Mouse (Mus musculus): ENCODE data around the gene Wdpcp.
"Not testable (repeated sequence)": the region's sequence is repeated elsewhere in the genome, so short reads cannot be mapped to it uniquely, and the experiment has no call there.

Wdpcp gene

DNA sequence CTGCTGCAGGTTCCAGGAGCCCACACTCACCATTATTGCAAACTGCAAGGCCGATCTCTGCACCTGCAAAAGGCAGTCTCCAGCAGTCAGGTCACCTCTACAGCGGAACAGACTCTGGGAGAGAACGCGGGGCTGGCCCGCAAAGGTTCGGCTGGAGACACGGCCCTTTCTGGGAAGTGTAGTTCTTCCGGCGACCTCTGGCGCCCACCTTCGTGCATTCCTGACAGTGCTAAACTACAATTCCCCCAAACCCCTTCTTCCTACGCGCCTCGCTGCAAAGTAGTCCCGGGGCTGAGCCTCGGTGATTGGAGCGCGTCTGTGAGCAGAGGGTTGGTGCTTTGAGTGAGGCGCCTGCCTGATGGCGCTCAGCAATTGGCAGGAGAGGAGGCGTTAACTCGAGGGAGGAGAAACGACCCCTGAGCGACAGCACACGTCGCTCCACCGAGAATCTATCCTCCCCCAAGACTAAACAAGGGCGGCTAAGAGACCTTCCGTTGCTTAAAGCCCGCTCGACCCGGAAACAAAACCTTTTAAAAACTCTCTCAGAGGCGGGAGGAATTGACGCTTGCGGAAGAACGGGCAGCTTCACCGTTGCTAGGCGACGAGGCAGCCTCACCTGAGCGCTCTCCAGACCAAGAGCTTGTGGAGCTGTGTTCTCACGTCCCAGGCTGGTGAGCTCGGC, at the start of gene Wdpcp, which contains the start of gene Mdh1:
TSS of gene Wdpcp (plus strand) at position 536 of the 682 bp plus-strand sequence.
TSS of gene Mdh1 (minus strand) at position 668 of the 682 bp plus-strand sequence.
- peak; percentile 98 for DNase-seq (ENCODE audit: low read depth, low spot score)

DNA sequence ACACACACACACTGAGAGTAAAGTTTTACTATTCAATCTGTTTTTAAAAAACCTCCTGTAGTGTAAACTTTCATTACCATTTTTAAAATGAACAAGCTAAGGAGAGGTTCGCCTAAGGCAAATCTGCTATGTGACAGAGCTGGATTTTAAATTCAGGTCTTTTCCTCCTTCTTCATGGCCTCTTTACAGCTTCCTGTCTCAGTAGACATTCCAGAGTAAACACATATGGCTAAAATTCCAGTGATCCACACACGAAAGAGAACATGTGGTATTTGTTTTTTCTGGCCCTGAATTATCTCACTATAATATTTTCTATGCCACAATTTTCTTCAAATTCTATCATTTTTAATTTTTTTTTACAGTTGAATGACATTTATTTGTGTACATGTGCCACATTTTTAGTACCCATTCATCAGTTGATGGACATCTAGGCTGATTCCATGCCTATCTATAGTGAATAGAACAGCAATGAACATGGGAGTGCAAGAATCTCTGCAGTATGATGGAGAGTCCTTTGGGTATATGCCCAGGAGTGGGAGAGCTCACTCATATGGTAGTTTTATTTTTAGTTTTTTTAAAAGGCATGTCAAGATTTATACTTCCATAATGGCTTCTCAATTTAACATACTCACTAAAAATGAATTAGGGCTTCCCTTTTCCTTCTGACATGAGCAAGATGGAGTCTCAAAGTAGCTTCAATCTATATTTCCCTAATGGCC, 43.2 kb upstream of the Wdpcp start:
- no peak for DNase-seq (ENCODE audit: low read depth, low spot score)

- not testable (repeated sequence) for DNase-seq (ENCODE audit: low read depth, low spot score)
Observed at GRCm38 (mm10) chr11:21530856-21531255, 41.2 kb upstream of the Wdpcp start.

GRCm38 (mm10) chr11:21540072-21540471, 32.0 kb upstream of the Wdpcp start:
- DNase-seq (ENCODE audit: low read depth, low spot score) = no peak

GRCm38 (mm10) chr11:21540622-21541021, 31.4 kb upstream of the Wdpcp start:
- no peak for DNase-seq (ENCODE audit: low read depth, low spot score)

- no peak for DNase-seq (ENCODE audit: low read depth, low spot score)
Observed at GRCm38 (mm10) chr11:21542731-21543130, 29.3 kb upstream of the Wdpcp start.

GRCm38 (mm10) chr11:21545021-21545420, 27.0 kb upstream of the Wdpcp start:
- peak; percentile 3 for DNase-seq (ENCODE audit: low read depth, low spot score)

DNA sequence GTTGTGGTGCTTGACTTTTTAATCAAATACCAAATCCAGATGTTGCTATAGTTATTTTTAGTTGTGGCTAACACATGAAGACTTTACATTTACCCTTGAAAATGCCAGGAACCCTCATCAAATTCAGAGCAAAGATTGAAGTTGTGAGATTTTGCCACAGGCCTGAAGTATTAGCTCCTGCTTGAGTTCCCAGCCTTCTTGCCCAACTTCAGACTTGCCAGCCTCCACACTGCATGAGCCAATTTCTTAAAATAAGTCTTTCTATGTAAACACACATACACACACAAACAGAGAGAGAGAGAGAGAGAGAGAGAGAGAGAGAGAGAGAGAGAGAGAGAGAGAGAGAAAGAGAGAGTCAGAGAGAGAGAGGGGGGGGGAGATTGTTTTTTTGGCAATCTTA, 26.1 kb upstream of the Wdpcp start:
- no peak for DNase-seq (ENCODE audit: low read depth, low spot score)

GRCm38 (mm10) chr11:21546671-21547070, 25.4 kb upstream of the Wdpcp start:
- no peak for DNase-seq (ENCODE audit: low read depth, low spot score)

GRCm38 (mm10) chr11:21547518-21547917, 24.5 kb upstream of the Wdpcp start:
- no peak for DNase-seq (ENCODE audit: low read depth, low spot score)

DNA sequence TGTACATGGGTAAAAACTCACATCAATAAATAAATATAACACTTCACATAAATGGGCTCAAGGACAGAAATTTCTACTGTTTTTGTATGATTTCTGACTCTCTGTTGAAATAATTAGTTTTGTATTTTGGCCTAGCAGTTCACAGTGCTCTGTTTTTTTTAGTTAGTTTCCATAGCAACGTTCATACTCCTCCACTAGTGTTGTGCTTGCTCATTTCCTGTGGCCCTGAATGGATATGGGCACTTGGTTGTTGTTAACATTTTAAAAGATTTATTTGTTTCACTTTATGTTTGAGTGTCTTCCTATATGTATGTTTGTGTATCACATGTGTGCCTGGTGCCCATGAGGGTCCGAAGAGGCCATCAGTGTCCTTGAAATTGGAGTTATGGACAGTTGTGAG, 23.0 kb upstream of the Wdpcp start:
- DNase-seq (ENCODE audit: low read depth, low spot score) = no peak

GRCm38 (mm10) chr11:21549754-21550153, 22.3 kb upstream of the Wdpcp start:
- DNase-seq (ENCODE audit: low read depth, low spot score) = no peak

GRCm38 (mm10) chr11:21550222-21551173, 21.5 kb upstream of the Wdpcp start:
- DNase-seq (ENCODE audit: low read depth, low spot score) = no peak

DNA sequence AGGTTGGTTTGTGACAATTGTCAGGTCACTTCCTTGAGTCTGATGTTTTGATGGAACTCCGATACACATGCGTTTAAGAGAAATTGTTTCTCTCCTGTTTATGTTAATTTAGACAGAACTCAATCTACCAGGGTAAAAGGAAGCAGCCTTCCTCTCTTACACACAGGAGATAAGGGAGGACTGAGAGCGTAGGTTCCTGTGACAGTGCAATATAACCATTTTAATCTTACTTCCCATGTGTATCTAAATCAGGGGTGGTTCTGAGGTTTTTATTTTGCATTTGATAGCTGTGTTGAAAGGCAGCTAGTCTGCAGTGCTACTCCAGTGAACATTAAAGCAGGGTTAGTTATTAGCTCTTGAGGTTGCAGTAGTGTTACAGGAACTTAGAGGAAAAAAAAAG, 20.0 kb upstream of the Wdpcp start:
- DNase-seq (ENCODE audit: low read depth, low spot score) = no peak

DNA sequence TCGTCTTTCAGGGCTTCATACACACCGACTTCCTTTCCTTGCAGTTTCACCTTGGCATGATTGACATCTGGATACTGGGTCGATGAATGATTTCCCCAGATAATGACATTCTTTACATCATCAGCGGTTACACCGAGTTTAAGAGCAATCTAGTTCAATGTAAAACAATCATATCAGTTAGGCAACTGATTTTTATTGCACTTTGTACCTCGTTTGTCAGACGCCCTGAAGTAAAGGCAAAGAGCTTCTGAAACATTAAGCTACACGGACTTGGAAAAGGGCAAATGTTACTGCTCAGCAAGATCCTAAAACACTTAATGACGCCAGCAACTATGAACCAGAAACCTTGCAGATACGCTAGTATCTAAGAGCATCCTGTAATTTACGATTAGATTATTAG, 12.3 kb upstream of the Wdpcp start:
- DNase-seq (ENCODE audit: low read depth, low spot score) = no peak

- no peak for DNase-seq (ENCODE audit: low read depth, low spot score)
Observed at GRCm38 (mm10) chr11:21561347-21561746, 10.7 kb upstream of the Wdpcp start.

DNA sequence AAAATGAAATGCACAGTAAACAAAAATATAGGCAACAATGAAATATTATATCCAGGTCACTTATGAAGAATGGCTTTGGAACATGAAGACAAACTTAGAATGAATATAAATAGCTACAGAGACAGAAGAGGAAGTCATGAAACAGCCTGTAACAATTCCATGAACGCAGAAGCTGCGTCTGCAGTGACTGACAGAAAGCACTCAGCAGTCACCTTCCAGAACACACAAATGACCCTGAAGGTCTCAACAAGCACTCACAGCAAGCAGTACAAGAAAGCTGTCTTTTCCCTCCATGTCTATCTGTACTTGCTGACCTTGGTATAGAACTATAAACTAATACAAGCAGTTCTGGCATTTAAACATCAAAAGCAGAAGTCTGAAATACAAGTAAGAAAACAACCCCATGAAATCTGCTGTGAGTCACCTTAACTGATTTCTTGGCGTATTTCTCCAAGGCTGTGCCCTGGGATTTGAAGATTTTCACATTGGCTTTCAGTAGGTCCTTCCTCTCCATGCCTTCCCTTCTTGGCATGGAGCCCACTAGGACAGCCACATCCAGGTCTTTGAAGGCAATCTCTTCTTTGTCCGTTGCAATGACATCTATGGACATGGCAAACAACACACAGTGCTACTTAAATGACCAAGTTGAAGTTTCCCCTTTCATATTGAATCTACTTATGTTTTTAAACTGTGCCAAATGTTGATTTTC, 8.3 kb upstream of the Wdpcp start:
- DNase-seq (ENCODE audit: low read depth, low spot score) = no peak

DNA sequence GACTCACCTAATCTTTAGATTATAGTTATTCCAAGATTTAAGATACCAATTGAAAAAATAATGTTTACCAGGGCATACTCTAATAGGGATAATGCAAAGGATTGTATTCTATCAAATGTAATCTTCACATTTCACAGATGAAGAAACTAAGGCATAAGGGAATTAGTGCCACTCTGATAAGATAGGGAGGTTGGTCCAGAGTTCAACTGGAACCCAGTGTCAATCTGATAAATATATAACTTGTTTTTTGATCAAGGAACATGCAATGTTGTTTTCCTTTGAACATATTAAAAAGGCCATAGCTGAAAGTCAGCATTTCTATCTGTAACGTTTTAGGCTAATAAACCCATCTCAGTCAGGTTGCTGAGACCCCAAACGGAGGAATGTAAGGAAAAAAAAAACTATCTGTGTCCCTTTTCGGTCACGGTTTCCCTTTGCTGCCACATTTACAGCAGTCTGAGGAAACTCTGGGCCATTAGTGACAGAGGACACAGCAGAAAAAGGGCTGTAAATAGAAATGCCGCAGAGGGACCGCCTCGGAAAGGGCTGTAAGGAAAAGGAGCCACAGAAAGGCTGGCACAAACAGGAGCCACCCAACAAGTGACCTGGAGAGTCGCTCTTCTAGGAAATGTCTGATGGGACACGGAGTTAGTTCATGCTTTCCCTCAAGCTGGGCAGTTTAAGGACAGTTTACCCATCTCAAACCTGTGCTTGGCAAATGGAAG, 7.2 kb upstream of the Wdpcp start:
- DNase-seq (ENCODE audit: low read depth, low spot score) = no peak

- no peak for DNase-seq (ENCODE audit: low read depth, low spot score)
Observed at GRCm38 (mm10) chr11:21566934-21567333, 5.1 kb upstream of the Wdpcp start.

DNA sequence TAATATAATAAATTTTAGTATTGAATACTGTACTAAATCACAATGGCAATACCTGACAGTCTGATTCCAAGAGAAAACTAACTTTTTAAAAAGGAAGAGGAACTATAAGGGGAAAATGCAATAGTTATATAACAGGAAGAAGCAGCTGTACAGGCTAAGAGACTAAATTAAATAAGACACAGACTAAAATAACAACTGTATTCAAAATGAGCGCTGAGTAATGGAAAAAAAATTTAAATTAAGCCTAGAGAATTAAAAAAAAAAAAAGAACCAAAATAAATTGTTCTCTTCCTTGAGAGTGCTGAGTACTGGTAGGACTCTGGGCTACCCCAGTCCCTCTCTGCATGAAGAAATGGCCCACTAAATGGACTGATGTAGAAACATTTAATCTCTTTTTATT, 4.3 kb upstream of the Wdpcp start:
- no peak for DNase-seq (ENCODE audit: low read depth, low spot score)

- DNase-seq (ENCODE audit: low read depth, low spot score) = no peak
Observed at GRCm38 (mm10) chr11:21569002-21569401, 3.0 kb upstream of the Wdpcp start.

All from forelimb bud, embryonic 11.5 days (tissue).